ENCODE assay signal across 16 mouse cellular contexts in genomic region chr2:146753988-146754387, GRCm38 (mm10).
DNase-seq lines count a peak whose midpoint lies in the region; ATAC-seq and TF ChIP-seq lines count a peak whose summit lies in the region.
"Had no signal": no experiment of that assay in that cellular context is flagged by ENCODE, and none has a peak within 500 bp of the region (broad histone marks: within the 10 kb centered on the region; RNA-seq: fewer than 3 reads in every experiment).

No protein-coding gene starts in this region.

- no peaks in the 10 kb centered on the region for H3K4me1 ChIP-seq in forebrain, embryonic 12.5 days
- H3K4me1 ChIP-seq in forebrain, embryonic 15.5 days, result no peaks in the 10 kb centered on the region
- no peaks in the 10 kb centered on the region for H3K4me1 ChIP-seq in forebrain, embryonic 14.5 days (ENCODE audit: control insufficient read depth, insufficient read depth, low read length)
- H3K4me1 ChIP-seq in forebrain, embryonic 10.5 days, result no peaks in the 10 kb centered on the region; the same call in 1 of the 2 replicates
- H3K4me1 ChIP-seq: embryonic facial prominence, embryonic 13.5 days had no signal

- no peaks in the 10 kb centered on the region for H3K27me3 ChIP-seq in forebrain, embryonic 12.5 days
- no peaks in the 10 kb centered on the region for H3K27me3 ChIP-seq in forebrain, embryonic 15.5 days
- no peaks in the 10 kb centered on the region for H3K27me3 ChIP-seq in forebrain, embryonic 14.5 days (replicated peaks; ENCODE audit: control insufficient read depth, insufficient read depth, low read length)
- no peaks in the 10 kb centered on the region for H3K27me3 ChIP-seq in forebrain, embryonic 10.5 days (ENCODE audit: poor library complexity, severe bottlenecking)
- H3K27me3 ChIP-seq: embryonic facial prominence, embryonic 13.5 days had no signal

- TF ChIP-seq CTCF in brain, embryonic 14.5 days (IDR thresholded peaks at IDR 0.05; ENCODE audit: borderline replicate concordance, extremely low read depth, insufficient read depth, insufficient read length), result no peak

- H3K27ac ChIP-seq in forebrain, embryonic 12.5 days, result no peak overlapping the region
- H3K27ac ChIP-seq in forebrain, embryonic 15.5 days (replicated peaks), result no peak overlapping the region
- H3K27ac ChIP-seq in forebrain, embryonic 14.5 days (ENCODE audit: low read depth, low read length), result no peak overlapping the region
- H3K27ac ChIP-seq in forebrain, embryonic 10.5 days, result no peak overlapping the region
- H3K27ac ChIP-seq: embryonic facial prominence, embryonic 13.5 days had no signal

- H3K4me2 ChIP-seq in forebrain, embryonic 12.5 days, result no peak overlapping the region
- H3K4me2 ChIP-seq in forebrain, embryonic 15.5 days (replicated peaks), result no peak overlapping the region
- H3K4me2 ChIP-seq in forebrain, embryonic 14.5 days (ENCODE audit: low read length), result no peak overlapping the region
- H3K4me2 ChIP-seq: embryonic facial prominence, embryonic 13.5 days had no signal

- no peaks in the 10 kb centered on the region for H3K9me3 ChIP-seq in forebrain, embryonic 12.5 days
- no peaks in the 10 kb centered on the region for H3K9me3 ChIP-seq in forebrain, embryonic 15.5 days
- H3K9me3 ChIP-seq in forebrain, embryonic 14.5 days (replicated peaks; ENCODE audit: control insufficient read depth, low read length), result no peaks in the 10 kb centered on the region
- no peaks in the 10 kb centered on the region for H3K9me3 ChIP-seq in forebrain, embryonic 10.5 days
- H3K9me3 ChIP-seq: embryonic facial prominence, embryonic 13.5 days had no signal

- H3K9ac ChIP-seq in forebrain, embryonic 12.5 days, result no peak overlapping the region
- no peak overlapping the region for H3K9ac ChIP-seq in forebrain, embryonic 15.5 days (replicated peaks)
- H3K9ac ChIP-seq in forebrain, embryonic 14.5 days (ENCODE audit: low read length), result no peak overlapping the region
- H3K9ac ChIP-seq: embryonic facial prominence, embryonic 13.5 days had no signal

- ATAC-seq in forebrain, embryonic 12.5 days (ENCODE audit: low FRiP score), result peak; percentile 49; the same call in 1 of the 2 replicates
- ATAC-seq in forebrain, embryonic 15.5 days (replicated peaks), result no peak
- ATAC-seq in forebrain, embryonic 14.5 days, result no peak; the same call in 1 of the 2 replicates
- ATAC-seq: forebrain, embryonic 16.5 days had no signal

- no peaks in the 10 kb centered on the region for H3K36me3 ChIP-seq in forebrain, embryonic 12.5 days (replicated peaks)
- no peaks in the 10 kb centered on the region for H3K36me3 ChIP-seq in forebrain, embryonic 15.5 days
- no peaks in the 10 kb centered on the region for H3K36me3 ChIP-seq in forebrain, embryonic 14.5 days (ENCODE audit: control insufficient read depth, insufficient read depth, low read length)
- H3K36me3 ChIP-seq in forebrain, embryonic 10.5 days (replicated peaks), result no peaks in the 10 kb centered on the region
- H3K36me3 ChIP-seq: embryonic facial prominence, embryonic 13.5 days had no signal

- DNase-seq in forebrain, embryonic 14.5 days (ENCODE audit: low spot score), result peak; percentile 38
- DNase-seq in forebrain, embryonic 10.5 days (ENCODE audit: extremely low spot score, low spot score), result no peak
- DNase-seq in brain, embryonic 14.5 days (ENCODE audit: low read depth), result peak; percentile 70
- DNase-seq in testis, postnatal 14 days (ENCODE audit: low spot score), result no peak
- DNase-seq: adrenal gland, adult 2 months; adrenal gland, postnatal 10 days; adrenal gland, postnatal 25 days; cerebellum, adult 11-12 months; cerebellum, adult 2 months; cerebellum, adult 9-10 months; cerebellum, postnatal 10 days; cerebellum, postnatal 25 days had no signal

- WGBS in forebrain, embryonic 12.5 days, result 49% methylated on average over 2 of the region's 2 CpGs
- 39% methylated on average over 2 of the region's 2 CpGs for WGBS in forebrain, embryonic 15.5 days
- 44% methylated on average over 2 of the region's 2 CpGs for WGBS in forebrain, embryonic 14.5 days
- WGBS in forebrain, embryonic 10.5 days, result 48% methylated on average over 2 of the region's 2 CpGs

- H3K4me3 ChIP-seq in forebrain, embryonic 12.5 days (replicated peaks), result no peak overlapping the region
- no peak overlapping the region for H3K4me3 ChIP-seq in forebrain, embryonic 15.5 days
- H3K4me3 ChIP-seq in forebrain, embryonic 14.5 days (ENCODE audit: low read depth, low read length), result no peak overlapping the region
- no peak overlapping the region for H3K4me3 ChIP-seq in forebrain, embryonic 10.5 days
- H3K4me3 ChIP-seq: embryonic facial prominence, embryonic 13.5 days had no signal

- no peak for TF ChIP-seq POLR2A in brain, embryonic 14.5 days (IDR thresholded peaks at IDR 0.05; ENCODE audit: borderline replicate concordance, extremely low read depth, insufficient read depth, insufficient read length, poor library complexity, severe bottlenecking)

Comparison
In these comparisons a context has a peak if more than half of its experiments do, and no peak if none do; other contexts are left out.
1. DNase-seq: peak in forebrain, embryonic 14.5 days (single experiment) and brain, embryonic 14.5 days (single experiment); none in forebrain, embryonic 10.5 days (single experiment) and testis, postnatal 14 days (single experiment).